Mouse (Mus musculus) yolk sac, embryonic 10.5 days (tissue): ENCODE results near the gene Thop1.
A peak's percentile ranks its signal among the peaks of the same experiment; 100 is the strongest.
"Not testable (repeated sequence)": the region's sequence is repeated elsewhere in the genome, so short reads cannot be mapped to it uniquely, and the experiment has no call there.

Source experiments
- DNase-seq: peaks from one replicate; pipeline ENCODE4 v3.0.0-alpha.2; 2017; ENCODE audit warnings: low spot score

The Thop1 gene

DNA sequence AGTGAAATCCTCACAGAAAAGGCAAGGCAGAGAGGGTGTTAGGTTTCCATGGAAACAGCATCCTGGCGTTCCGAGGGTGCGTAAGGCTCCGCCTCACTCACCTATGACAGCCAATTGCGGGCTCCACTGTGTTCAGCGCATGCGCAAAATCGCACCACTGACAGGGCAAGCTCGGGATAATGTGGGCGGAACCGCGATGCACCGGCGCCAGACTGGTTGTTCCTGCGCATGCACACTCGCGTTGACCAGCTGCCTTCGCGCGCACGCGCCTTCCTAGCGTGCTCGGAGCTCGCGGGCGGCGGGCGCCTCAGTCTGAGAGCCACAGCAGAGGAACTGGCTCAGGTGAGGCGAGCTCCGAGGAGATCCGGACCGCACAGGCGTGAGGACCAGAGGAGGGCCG is at the start of gene Thop1:
TSS of gene Thop1 (plus strand) at position 200 of the 400 bp plus-strand sequence.
- DNase-seq = peak; percentile 99

DNA sequence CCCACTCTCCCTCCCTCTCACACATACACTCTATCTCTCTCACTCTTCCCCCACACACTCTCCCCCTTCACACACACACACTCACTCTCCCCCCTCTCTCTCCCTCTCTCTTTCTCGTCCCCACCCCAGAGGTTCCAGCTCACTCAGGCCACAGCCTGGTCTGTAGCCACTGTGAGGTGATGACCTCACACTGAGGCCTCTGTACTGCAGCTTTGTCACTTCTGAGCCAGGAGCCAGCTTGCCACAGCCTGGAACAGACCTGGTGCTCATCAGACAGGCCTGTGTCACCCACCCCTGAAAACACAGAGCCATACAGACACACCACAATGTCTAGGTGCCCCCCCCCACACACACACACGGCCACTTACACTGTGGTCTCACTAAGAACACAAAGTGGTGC is 49.6 kb upstream of the Thop1 start:
- no peak for DNase-seq

DNA sequence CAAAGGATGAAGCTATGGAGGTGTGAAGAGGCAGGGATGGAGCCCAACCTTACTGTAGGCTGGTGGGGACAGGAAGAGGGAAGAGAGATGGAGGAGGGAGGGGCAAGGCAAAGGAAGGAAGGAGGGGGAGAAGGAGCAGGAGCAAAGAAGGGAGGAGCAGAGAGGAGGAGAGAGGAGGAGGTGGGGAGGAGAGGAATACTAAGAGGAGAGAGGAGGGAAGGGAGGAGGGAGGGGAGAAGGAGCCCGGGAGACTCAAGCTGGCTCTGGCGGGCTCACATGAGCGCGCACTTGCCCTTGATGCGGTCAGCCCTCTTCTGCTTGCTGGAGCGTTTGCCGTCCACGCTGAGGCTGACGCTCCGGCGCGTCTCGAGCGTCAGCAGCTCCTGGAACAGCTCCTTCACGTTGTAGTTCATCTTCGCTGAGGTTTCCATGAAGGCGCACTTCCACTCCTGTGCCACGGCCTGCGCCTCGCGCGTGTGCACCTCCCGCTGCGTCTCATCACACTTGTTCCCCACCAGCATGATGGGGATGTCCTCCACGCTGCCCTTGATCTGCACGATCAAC is 48.2 kb upstream of the Thop1 start:
- no peak for DNase-seq

DNA sequence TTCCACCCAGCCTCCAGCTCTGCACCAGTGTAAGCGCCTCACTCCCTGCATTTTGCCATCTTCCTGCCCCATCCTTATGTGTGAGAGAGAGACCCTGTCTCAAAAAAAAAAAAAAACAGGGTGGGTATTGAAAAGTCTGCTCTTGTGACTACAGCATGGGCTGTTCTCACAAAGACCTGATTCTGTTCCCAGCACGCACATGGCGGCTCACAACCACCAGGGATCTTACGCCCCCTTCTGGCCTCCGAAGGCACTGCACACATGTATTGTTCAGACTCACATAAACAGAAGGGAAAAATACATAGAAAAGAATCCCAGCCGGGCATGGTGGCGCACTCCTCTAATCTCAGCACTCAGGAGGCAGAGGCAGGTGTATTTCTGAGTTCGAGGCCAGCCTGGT is 47.1 kb upstream of the Thop1 start:
- no peak for DNase-seq

DNA sequence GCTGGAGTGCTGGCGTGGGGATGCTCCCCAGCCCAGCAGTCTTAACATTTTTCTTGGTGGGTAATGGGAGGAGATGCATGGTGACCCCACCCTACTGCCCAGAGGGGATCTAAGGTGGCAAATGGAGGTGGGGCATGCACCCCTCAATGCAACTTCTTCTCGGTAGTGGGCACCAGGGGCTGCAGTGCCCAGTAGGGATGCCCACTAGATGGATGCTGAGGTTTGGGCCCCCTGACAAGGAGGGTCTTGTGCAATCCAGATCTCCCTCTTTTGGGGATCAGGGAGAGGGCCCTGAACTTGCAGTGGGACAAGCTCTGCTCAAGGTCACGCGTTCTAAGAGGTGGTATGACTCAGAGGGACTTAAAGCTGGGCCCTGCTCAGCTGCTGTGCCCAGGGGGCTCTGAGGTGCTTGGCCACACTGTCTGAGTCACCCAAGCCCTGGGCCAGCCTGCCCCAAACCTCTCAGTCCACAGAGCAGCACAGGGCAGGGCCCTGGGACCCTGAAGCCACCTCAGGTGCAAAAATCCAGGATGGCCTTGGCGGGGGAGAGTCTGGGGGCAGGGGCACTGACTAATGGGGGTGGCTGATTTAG is 45.4 kb upstream of the Thop1 start:
- DNase-seq = no peak

DNA sequence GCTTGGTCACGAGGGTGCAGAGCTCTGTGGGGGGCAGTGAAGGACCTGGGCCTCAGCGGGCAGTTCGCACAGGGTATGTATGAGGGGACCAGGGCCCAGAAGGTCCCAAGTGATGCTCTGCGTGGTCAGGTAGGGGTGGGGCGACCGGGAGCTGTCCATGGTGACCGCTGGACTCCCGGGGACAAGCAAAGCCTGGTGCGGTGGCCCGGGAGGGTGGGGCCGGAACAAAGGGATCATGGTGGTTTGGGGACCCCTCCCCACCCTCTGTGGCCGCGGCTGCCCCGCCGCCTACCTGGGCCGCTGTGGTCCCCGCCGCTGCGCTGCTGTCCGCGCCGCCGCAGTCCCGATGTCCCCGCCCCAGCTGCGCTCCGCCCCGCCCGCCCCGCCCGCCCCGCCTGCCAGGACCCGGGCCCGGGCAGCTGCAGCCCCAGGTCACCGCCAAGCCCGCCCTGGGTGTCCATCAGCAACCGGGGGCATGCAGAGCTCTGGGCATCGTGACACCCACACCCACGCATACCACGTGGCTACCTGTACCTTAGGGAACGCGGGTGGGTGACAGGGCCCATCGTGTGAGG is 44.7 kb upstream of the Thop1 start:
- DNase-seq = no peak

DNA sequence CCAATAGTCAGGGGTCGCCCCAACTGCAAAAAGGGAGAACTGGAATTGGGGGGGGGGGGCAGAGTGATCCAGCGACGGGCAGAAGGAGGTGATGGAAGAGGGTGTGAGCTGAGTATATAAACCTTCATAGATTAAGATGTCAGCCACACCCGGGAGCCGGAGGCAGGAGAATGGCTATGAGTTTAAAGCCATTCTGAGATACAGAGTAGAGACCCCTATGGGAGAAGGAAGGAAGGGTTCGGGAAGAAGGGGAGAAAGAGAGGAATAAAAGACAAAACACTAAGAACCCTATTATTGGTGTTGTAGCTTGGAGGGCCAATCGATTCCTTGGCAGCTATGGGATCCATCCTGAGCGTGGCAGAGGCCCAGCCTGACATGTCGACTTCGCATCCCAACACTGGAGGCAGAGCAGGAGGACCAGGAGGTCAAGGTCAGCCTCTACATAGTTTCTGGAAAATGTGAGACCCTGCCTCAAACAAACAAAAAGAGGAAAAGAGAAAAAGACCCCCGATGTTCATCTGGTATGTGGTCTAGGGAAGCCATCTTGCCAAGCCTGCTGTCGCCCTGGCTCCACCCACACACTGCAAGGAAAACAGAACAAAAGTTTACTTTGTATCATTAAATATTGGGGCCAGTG is 44.1 kb upstream of the Thop1 start, which contains the start of gene Diras1:
TSS of gene Diras1 (minus strand) at position 24 of the 637 bp plus-strand sequence.
- no peak for DNase-seq

DNA sequence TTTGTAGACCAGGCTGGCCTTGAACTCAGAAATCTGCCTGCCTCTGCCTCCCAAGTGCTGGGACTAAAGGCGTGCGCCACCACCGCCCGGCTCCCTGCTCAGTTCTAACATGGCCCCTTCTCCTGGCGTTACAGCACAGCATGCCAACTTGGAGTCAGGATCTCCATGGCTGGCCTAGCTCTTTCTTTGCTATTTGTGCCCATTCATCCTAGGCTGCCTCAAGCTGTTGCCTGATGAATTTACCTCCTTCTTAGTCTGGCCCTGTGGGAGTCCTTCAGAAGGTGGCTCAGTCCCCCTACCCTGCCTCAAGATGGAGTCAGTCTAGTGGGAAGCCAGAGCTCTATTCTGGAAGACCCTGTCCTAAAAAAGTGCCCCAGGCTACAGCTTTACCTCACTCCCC is 43.0 kb upstream of the Thop1 start:
- no peak for DNase-seq

DNA sequence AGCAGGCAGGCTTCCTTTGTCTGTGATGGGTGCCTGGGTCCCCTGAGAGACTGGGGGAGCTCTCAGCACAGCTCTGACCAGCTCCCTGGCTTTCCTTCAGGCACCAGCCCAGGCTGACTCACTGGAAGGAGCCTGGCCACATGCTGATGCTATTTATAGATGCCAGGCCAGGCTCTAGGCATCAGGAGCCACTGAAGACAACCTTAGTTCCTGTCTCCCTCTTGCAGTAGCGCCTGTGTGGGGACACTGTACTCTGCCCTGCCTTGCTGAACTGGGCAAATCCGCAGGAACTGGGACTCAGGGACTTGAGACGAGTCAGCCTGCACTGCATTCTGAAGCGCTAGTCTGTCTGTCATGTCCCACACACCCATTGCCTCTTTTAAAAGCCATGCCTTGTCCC is 42.5 kb upstream of the Thop1 start:
- DNase-seq = no peak

DNA sequence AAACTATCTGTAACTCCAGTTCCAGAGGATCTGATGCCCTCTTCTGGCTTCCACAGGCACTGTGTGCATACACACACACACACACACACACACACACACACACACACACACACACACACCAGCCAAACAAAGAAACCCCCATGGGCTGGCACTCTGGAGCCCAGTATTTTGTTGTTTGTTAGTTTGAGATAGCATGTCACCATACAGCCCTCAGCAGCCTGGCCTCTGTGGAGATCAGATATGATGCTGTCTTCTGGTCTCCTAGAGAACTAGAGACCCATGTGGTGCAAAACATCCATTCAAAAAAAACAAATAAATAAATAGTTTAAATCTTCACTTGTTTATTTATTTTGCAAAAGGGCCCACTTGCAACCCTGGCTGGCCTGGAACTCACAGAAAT is 41.6 kb upstream of the Thop1 start:
- no peak for DNase-seq

DNA sequence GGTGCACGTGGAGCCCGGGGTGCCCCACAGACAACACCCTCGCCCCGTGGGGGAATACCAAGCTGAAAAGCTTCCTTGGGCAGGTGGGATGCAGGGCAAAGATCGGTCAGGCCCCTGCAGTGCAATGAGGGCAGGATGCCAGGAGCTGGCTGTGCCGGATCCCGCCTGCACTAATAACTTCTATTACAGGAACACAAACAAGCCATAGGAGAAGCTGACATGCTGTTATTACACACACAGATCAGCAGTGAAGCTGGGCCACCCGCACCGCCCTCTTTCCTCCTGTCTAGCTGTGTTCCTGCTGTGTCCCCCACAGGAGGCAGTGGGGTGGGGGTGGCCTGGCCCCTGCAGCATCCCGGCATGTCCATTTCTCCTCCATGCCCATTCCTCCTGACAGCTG is 40.8 kb upstream of the Thop1 start:
- no peak for DNase-seq

DNA sequence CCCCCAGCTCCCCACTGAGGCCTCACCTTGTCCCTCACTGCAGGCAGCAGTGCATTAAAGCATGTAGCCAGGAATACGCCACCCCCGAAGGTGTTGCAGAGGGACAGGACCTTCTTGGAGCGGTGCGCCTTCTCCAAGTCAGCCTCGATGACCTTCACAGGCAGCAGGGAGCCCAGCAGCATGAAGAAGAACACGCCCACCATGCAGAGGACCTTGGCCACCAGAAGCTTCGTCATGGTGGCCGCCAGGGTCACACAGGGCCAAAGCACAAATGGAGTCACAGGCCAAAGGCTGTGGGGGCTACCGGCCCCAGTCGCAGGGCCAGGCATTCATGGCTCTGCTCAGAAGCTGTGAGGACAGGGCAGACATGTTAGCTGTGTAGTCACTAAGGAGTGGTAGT is 36.2 kb upstream of the Thop1 start:
- DNase-seq = no peak

DNA sequence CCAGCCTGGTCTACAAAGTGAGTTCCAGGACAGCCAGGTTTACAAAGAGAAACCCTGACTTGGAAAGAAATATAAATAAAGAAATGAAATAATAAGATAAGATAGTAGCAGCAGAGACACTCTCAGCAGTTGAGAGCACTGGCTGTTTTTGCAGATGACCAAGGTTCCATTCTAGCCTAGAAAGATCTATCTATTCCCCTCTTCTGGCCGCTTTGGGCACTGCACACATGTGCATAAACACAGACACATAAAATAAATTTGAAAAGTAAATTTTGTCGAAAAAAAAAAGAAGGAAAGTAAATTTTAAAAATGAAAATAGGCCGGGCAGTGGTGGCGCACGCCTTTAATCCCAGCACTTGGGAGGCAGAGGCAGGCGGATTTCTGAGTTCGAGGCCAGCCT is 33.6 kb upstream of the Thop1 start:
- DNase-seq = no peak

DNA sequence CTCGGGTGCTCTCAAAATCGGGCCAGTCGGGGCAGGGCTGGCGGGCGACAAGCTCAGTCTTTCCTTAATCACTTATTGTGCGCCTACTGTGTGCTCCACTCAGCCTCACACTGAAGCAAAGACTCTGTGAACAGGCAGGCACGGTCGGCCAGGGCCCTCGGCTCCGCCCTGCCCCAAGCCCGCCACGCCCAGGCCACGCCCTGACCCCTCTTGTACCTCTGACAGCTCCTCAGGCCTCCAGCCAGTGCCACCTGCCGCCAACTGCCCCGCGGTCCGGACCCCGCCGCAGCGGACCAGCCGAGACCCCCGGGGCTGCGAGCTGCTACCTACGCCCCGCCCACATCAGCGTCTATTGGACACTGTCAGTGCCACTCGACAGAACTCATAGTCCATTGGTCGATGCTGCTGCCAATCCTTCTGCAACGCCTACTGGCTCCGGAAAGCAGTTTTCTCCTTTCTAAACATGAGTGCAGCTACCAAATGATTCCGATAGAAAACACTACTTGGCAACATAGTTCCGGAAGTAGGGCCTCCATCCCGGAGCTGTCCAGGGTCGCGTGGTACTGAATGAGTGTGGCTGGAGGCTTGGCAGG is 32.8 kb upstream of the Thop1 start, which contains the start of gene Slc39a3:
TSS of gene Slc39a3 (minus strand) at position 439 of the 593 bp plus-strand sequence.
- DNase-seq = peak; percentile 98

DNA sequence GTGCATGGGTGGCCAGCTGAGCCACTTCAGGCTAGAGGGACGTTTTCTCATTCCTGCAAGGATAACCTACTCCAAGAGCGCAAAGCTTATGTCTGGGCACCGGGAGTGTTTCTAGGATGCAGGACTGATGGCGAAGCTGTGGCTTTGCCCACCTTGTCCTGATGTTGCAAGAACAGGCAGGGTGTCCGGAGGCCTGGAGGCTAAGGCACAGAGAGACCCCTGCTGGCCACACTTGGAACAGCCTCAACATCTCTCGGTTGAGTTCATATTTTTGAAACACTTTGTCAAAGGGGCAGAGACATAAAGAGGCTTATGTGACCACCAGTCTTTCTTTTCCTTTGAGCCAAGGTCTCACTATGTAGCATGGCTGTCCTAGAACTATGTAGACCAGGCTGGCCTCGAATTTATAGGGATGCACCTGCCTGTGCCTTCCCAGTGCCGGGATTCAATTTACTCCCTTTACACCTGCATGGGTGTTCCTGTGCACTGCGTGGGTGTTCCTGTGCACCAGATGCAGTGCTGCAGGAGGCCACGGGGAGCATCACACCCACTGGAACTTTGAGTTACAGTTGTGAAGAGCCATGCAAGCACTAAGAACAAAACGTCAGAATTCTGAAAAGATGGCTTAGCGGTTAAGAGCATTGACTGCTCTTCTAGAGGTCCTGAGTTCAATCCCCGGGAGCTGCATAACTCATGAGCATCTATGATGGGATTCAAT is 28.2 kb upstream of the Thop1 start:
- DNase-seq = peak; percentile 47

DNA sequence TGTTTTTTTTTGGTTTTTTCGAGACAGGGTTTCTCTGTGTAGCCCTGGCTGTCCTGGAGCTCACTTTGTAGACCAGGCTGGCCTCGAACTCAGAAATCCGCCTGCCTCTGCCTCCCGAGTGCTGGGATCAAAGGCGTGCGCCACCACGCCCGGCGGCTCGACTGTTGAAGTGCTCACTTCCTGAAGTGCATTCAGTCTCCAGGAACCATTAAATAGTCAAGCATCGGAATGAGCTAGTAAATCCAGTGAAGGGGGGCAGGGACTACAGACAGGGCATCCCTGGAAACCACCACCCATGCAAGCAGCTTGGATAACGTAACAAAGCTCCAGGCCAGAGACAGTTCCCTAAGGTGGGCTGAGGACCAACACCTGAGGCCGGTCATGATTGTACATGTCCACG is 24.6 kb upstream of the Thop1 start:
- DNase-seq = not testable (repeated sequence)

DNA sequence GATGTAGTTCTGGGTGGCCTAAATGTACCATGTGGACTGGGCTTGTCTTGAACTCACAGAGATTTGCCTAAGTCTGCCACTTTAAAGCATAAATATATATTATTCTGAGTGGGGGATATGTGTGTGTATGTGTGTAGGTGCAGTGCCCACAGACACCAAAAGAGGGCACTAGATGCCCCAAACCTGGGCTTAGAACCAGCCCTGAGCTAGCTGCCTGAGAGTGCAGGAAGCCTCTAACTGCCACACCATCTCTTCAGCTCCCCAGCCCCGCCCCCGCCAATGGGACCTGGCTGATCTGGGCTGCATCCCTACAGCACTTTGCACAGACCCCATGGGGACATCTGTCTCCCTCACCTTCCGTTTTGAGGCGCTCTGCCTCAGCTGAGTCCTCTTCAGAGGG is 19.2 kb upstream of the Thop1 start:
- DNase-seq = no peak

DNA sequence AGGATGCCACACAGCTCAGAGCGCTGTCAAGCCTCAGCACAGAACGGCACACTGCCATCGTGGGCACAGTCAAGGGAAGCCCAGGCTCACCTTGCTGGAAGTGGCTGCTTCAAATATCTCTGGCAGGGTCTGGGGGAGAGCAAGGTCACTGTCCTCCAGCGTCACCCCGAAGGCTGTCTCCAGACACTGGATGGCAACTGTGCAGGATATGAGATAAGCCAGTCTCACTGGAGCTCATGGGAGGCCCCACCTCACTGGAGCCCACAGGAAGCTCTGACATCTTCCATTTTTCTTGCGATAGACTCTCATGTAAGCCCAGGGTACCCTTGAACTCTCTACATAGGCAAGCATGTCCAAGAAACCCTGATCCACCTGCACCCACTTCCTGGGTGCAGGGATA is 18.7 kb upstream of the Thop1 start:
- DNase-seq = no peak

DNA sequence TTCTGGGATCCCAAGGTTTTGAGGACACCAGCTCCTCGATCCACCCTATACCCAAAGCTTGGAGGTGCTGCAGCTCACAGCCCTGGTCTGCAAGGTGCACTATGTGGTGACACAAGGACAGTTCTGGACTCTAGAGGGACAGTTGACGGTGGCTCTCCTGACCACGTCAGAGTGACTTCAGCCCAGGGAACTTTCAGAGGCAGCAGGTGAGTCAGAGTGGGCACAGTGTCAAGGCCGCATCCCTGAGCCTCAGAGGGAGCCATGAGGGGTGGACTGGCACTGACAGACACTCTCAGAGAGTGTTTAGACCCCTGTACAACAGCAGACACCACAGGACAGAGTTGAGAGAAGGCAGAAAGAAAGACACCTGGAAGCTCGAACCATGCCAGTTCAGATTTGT is 17.3 kb upstream of the Thop1 start:
- no peak for DNase-seq

DNA sequence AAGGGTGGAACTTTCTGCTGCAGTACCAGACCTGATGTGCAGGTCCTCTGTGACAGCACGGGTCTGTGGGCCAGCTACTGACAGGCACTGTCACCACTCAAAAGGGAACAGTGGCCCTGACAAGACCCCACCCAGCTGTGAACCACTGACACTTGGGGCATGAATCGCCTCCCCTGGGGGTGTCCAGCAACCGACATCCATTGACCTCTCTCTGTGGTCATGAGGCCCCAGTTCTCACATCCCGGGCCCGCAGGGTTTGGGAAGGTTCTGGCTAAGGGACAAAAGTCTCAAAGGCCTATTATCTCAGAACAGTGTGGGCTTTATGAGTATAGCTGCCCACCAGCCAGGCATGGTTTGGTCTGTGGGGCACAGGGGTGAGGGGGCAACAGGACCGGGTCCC is 14.7 kb upstream of the Thop1 start:
- no peak for DNase-seq

DNA sequence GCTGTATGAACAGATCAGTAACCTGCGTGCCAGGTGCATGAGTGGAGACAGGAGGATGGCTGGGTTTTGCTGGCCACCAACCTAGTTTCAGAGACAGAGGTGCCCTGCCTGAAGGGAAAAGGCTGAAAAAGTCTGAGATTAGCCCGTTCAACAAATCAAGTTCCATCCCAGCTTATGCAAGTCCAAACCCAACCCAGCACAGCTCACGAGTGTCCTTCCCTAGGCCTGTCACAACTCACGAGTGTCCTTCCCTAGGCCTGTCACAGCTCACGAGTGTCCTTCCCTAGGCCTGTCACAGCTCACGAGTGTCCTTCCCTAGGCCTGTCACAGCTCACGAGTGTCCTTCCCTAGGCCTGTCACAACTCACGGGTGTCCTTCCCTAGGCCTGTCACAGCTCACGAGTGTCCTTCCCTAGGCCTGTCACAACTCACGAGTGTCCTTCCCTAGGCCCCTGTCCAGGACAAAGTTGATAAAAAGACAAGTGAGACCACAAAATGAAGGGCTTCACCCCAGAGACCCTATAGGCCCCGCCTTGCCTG is 14.0 kb upstream of the Thop1 start:
- not testable (repeated sequence) for DNase-seq
